Mouse (Mus musculus) gastrocnemius, adult 18-20 months (tissue): ENCODE measurements around the gene Hgfac. TPM values are rescaled to one million over a fixed set of nuclear protein-coding genes. Genes with fewer than 3 reads are reported as not detected.

Experiments
- microRNA-seq: library from miRNA; unstranded; fragments of <30 nt; microRNA quantifications from one replicate; pipeline ENCODE4 v1.2.0, GENCODE M21; 2021
- total RNA-seq, 2 experiments: library from RNA; stranded (reverse); gene quantifications; 2 replicates each; pipeline ENCODE4 v1.2.3; 2021

Hgfac gene
- total RNA-seq, 2 experiments from 2014 or later = 0.57 TPM; not detected in 1

Small RNAs within 50 kb of the gene (microRNA-seq; reads per million reads assigned to microRNA genes)
- gene Mir3097 = 1.0 reads per million

Other genes starting within 250 kb of the Hgfac start
- under 1 TPM; 0.34 to 0.50 TPM for gene Msantd1, start 133.5 kb upstream of the Hgfac start, total RNA-seq
- 1 to 10 TPM; 2.1 to 2.3 TPM for gene Rgs12, start 92.1 kb upstream of the Hgfac start, total RNA-seq
- gene Dok7, start 15.3 kb downstream of the Hgfac start, total RNA-seq = 10 to 100 TPM; 17.5 to 20.0 TPM
- 10 to 100 TPM; 27.2 to 27.9 TPM for gene Lrpap1, start 64.3 kb downstream of the Hgfac start, total RNA-seq
- gene Adra2c, start 236.8 kb downstream of the Hgfac start, total RNA-seq = under 1 TPM; 0.18 to 0.31 TPM